Mouse (Mus musculus) heart, adult 2 months (tissue): ENCODE measurements around the gene Il1rap. TPM values are rescaled to one million over a fixed set of nuclear protein-coding genes. Genes with fewer than 3 reads are reported as not detected.

Source experiments
- DNase-seq, 2 experiments: peaks; one replicate each; pipeline ENCODE4 v3.0.0; 2021
- H3K27ac ChIP-seq: fragments of 200-600 bp; 2 replicates; pipeline ENCODE4 v1.8.1; 2022
- H3K27me3 ChIP-seq: fragments of 200-500 bp; 2 replicates; pipeline ENCODE4 v1.6.1; 2012; ENCODE audit warnings: mild to moderate bottlenecking, low read length, inconsistent platforms, mixed read lengths; ENCODE audit not compliant: control insufficient read depth, insufficient read depth
- H3K36me3 ChIP-seq: fragments of 200-500 bp; 2 replicates; pipeline ENCODE4 v1.6.1; 2012; ENCODE audit warnings: low read length, inconsistent platforms; ENCODE audit not compliant: control insufficient read depth, insufficient read depth
- H3K4me1 ChIP-seq: fragments of 200-500 bp; 2 replicates; pipeline ENCODE4 v1.6.1; 2011; ENCODE audit warnings: low read length; ENCODE audit not compliant: control insufficient read depth, insufficient read depth
- H3K4me3 ChIP-seq: fragments of 200-600 bp; 2 replicates; pipeline ENCODE4 v1.8.1; 2022
- H3K79me2 ChIP-seq: fragments of 200-500 bp; replicated peaks from 2 replicates; pipeline ENCODE4 v1.6.1; 2012; ENCODE audit warnings: mild to moderate bottlenecking, inconsistent platforms, low read length, moderate library complexity, mixed read lengths; ENCODE audit not compliant: control insufficient read depth, insufficient read depth
- H3K9ac ChIP-seq: fragments of 200-500 bp; 2 replicates; pipeline ENCODE4 v1.6.1; 2012; ENCODE audit warnings: low read depth, mild to moderate bottlenecking, control low read depth, inconsistent platforms, low read length, mixed read lengths
- CTCF ChIP-seq: fragments of 200-600 bp; IDR thresholded peaks from 2 replicates; pipeline ENCODE4 v1.8.1; 2022; ENCODE audit warnings: antibody characterized with exemption, mild to moderate bottlenecking, moderate library complexity
- EP300 ChIP-seq: fragments of 200-500 bp; IDR thresholded peaks from 2 replicates; pipeline ENCODE4 v1.6.1; 2011; ENCODE audit warnings: low read depth, low read length, control low read depth; ENCODE audit not compliant: insufficient read depth
- POLR2A ChIP-seq: fragments of 200-500 bp; IDR thresholded peaks from 2 replicates; pipeline ENCODE4 v1.6.1; 2011; ENCODE audit warnings: mild to moderate bottlenecking, low read depth, low read length, control low read depth; ENCODE audit not compliant: insufficient read depth
- WGBS: fragments of 180-500 bp; shearing (Covaris S2); methylation state at CpG from one replicate; pipeline ENCODE4 v1.1.7; 2018; 5-methylcytosine and 5-hydroxymethylcytosine counted together
- intact Hi-C: fragments of 180-260 bp; cut with DNase I; formaldehyde crosslinking; loops from one replicate; pipeline ENCODE4 v1.15.1; 2025
- polyA plus RNA-seq: library from polyadenylated mRNA; depleted of rRNA; stranded (reverse); fragments of >200 nt; gene quantifications from 2 replicates; pipeline ENCODE4 v1.2.3, GENCODE M21; 2012
- total RNA-seq, 2 experiments: library from RNA; stranded (reverse); gene quantifications; 2 replicates each; pipeline ENCODE4 v1.2.3; 2021

Il1rap gene
- total and polyA plus RNA-seq, 3 experiments = 2.1 to 3.2 (median 2.6) TPM

GRCm38 (mm10) chr16:26558797-26559196 is 22.7 kb upstream of the Il1rap start:
- no peak overlapping the region for H3K9ac ChIP-seq
- H3K79me2 ChIP-seq = no peaks in the 10 kb centered on the region
- no peak overlapping the region for H3K27ac ChIP-seq
- no peaks in the 10 kb centered on the region for H3K4me1 ChIP-seq
- H3K27me3 ChIP-seq = no peaks in the 10 kb centered on the region
- intact Hi-C loops = no loop called here
- H3K4me3 ChIP-seq = no peak overlapping the region
- TF ChIP-seq EP300 (no peak), POLR2A (no peak), CTCF (no peak)
- DNase-seq = no peak
- 78% methylated on average over 1 of the region's 1 CpGs for WGBS
- H3K36me3 ChIP-seq = no peaks in the 10 kb centered on the region

DNA sequence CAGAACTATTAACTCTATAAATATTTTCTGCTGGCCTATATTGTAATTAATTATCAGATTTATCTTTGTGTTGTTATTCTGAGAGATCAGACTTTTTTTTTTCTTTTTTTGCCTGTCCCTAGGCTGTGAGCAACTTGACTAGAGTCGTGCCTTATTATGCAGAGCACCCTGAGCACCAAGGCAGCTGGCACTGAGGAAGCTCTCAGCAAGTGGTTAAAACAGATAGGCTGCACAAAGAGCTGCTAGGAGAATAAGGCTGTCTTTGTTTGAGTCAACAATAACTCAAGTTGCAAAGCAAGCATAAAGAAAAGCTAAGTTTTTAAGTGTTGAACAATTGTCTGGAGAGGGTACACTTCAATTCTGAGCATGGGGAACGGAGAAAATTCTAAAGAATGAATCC is 19.8 kb upstream of the Il1rap start:
- Histone ChIP-seq H3K4me1 (no peaks in the 10 kb centered on the region), H3K27ac (no peak overlapping the region), H3K27me3 (no peaks in the 10 kb centered on the region), H3K4me3 (no peak overlapping the region), H3K36me3 (no peaks in the 10 kb centered on the region), H3K79me2 (no peaks in the 10 kb centered on the region), H3K9ac (no peak overlapping the region)
- no peak for DNase-seq
- 48% methylated on average over 2 of the region's 2 CpGs for WGBS
- TF ChIP-seq CTCF (no peak), POLR2A (no peak), EP300 (no peak)
- intact Hi-C loops = no loop called here

DNA sequence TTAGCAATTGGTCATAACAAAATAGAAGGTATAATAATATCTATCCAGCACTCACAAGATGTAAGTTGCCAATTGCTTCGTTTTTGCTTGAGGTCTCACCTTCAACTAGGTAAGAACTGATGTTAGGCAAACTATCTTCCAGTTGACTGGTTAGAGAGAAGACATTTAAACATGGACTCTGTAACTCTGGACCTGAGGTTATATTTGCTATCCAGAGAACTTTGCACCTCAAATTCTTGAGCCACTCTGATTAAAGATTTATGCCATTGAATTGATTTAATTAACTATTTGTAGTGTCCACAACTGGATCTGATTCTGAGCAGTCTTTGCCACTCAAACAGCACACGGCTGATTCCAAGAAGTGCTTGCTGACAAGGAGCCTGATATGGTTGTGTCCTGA is 18.7 kb upstream of the Il1rap start:
- intact Hi-C loops = no loop called here
- WGBS = 52% methylated on average over 2 of the region's 2 CpGs
- Histone ChIP-seq H3K4me3 (no peak overlapping the region), H3K79me2 (no peaks in the 10 kb centered on the region), H3K27ac (no peak overlapping the region), H3K4me1 (no peaks in the 10 kb centered on the region), H3K9ac (no peak overlapping the region), H3K27me3 (no peaks in the 10 kb centered on the region), H3K36me3 (no peaks in the 10 kb centered on the region)
- TF ChIP-seq EP300 = no peak
- TF ChIP-seq POLR2A = no peak
- TF ChIP-seq CTCF = no peak
- DNase-seq = no peak

- no peak overlapping the region for H3K9ac ChIP-seq
- TF ChIP-seq EP300 = no peak
- no peak for TF ChIP-seq POLR2A
- no peak for TF ChIP-seq CTCF
- intact Hi-C loops = no loop called here
- no peak overlapping the region for H3K27ac ChIP-seq
- no peak for DNase-seq
- H3K79me2 ChIP-seq = no peaks in the 10 kb centered on the region
- no peak overlapping the region for H3K4me3 ChIP-seq
- H3K27me3 ChIP-seq = no peaks in the 10 kb centered on the region
- H3K36me3 ChIP-seq = no peaks in the 10 kb centered on the region
- H3K4me1 ChIP-seq = no peaks in the 10 kb centered on the region
Measured at GRCm38 (mm10) chr16:26569387-26569978, 12.0 kb upstream of the Il1rap start.

DNA sequence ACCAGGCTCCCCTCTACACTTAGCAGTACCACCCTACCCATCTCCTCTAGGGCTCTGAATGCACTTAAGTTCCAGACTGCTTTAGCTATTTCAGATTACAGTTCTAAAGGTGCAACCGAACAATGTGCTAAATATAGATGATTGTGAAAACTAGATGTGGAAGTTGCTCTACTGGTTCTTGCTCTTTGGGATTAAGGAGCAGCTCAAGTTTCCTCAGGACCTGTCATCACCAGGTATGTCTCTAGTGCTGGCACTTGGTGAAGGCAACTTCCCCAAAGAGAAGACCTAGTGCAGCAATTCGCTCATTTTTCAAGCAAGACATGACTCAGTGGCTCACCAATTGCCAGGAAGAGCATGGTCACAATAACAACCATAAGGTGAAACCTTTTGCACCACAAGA is 9.7 kb upstream of the Il1rap start:
- H3K4me3 ChIP-seq = no peak overlapping the region

DNA sequence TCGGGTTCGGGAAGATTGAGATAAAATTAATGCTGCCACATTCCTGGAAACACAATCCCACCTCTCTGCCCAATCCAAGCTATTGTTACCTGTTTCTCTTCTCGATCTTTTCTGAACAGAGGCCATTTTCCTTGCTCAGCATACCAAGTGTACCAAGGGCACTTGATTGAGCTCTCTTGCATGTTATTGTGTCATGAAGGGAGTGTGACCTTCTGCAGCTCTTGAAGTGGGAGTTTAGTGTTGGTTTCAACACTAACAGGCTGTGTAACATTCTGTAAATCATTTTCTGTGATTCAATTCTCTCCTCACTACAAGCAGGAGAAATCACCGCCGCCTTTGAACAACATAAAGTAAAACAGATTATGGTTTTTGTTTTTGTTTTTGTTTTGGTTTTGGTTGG is 7.3 kb upstream of the Il1rap start:
- Histone ChIP-seq H3K27me3 (no peaks in the 10 kb centered on the region), H3K27ac (no peak overlapping the region), H3K36me3 (no peaks in the 10 kb centered on the region), H3K4me3 (no peak overlapping the region), H3K79me2 (no peaks in the 10 kb centered on the region), H3K9ac (no peak overlapping the region), H3K4me1 (no peaks in the 10 kb centered on the region)
- no peak for DNase-seq
- 89% methylated on average over 5 of the region's 5 CpGs for WGBS
- TF ChIP-seq POLR2A = no peak
- no peak for TF ChIP-seq EP300
- TF ChIP-seq CTCF = no peak
- intact Hi-C loops = no loop called here

More for the DNA sequence above, 9.7 kb upstream of the Il1rap start:
- no peak for TF ChIP-seq POLR2A
- no peak for TF ChIP-seq EP300
- TF ChIP-seq CTCF = no peak
- no peaks in the 10 kb centered on the region for H3K79me2 ChIP-seq
- no peaks in the 10 kb centered on the region for H3K27me3 ChIP-seq
- no peak overlapping the region for H3K9ac ChIP-seq
- H3K36me3 ChIP-seq = no peaks in the 10 kb centered on the region
- DNase-seq = no peak
- 79% methylated on average over 2 of the region's 2 CpGs for WGBS
- H3K27ac ChIP-seq = no peak overlapping the region
- intact Hi-C loops = no loop called here
- no peaks in the 10 kb centered on the region for H3K4me1 ChIP-seq
